Mouse (Mus musculus) heart, embryonic 14.5 days (tissue): ENCODE measurements at regions not wholly inside any gene's neighbourhood (a gene's known extent, or its start where the extent isn't known, plus 50 kb on each side); places are given as distances from the start of the nearest gene placed in this dataset.
A peak's percentile ranks its signal among the peaks of the same experiment; 100 is the strongest.
"Not testable (repeated sequence)": the region's sequence is repeated elsewhere in the genome, so short reads cannot be mapped to it uniquely, and the experiment has no call there.

Experiments
- ATAC-seq: fragments of 200-750 bp; cut with Nextera tagmentation; 2 replicates; pipeline ENCODE4 v1.8.0; 2017; ENCODE audit warnings: low read depth, moderate TSS enrichment; ENCODE audit not compliant: insufficient number of reproducible peaks, insufficient read depth, low FRiP score
- H3K27ac ChIP-seq, 2 experiments: fragments of 200-500 bp in 1 of 2; fragments of 300-500 bp in 1 of 2; sonication (generic) in 1 of 2; replicated peaks in 1 of 2; 2 replicates each; pipeline ENCODE4 v1.5.1; 2012 to 2014; ENCODE audit warnings: low read depth in 2 of 2, low read length in 2 of 2, control low read depth in 1 of 2, mild to moderate bottlenecking in 1 of 2, mixed read lengths in 1 of 2; ENCODE audit not compliant: control insufficient read depth in 1 of 2, insufficient read depth in 1 of 2
- H3K27me3 ChIP-seq: fragments of 300-500 bp; sonication (generic); 2 replicates; pipeline ENCODE4 v1.6.1; 2014; ENCODE audit warnings: mild to moderate bottlenecking, low read length, control low read depth; ENCODE audit not compliant: control insufficient read depth, insufficient read depth
- H3K36me3 ChIP-seq: fragments of 300-500 bp; sonication (generic); 2 replicates; pipeline ENCODE4 v1.6.1; 2014; ENCODE audit warnings: mild to moderate bottlenecking, control low read depth, low read length, mixed read lengths; ENCODE audit not compliant: control insufficient read depth, insufficient read depth
- H3K4me1 ChIP-seq, 2 experiments: fragments of 200-500 bp in 1 of 2; fragments of 300-500 bp in 1 of 2; sonication (generic) in 1 of 2; 2 replicates each; pipeline ENCODE4 v1.6.1; 2012 to 2014; ENCODE audit warnings: low read length in 2 of 2, control low read depth in 1 of 2, mixed read lengths in 1 of 2; ENCODE audit not compliant: control insufficient read depth in 2 of 2, insufficient read depth in 2 of 2
- H3K4me2 ChIP-seq: fragments of 300-500 bp; sonication (generic); 2 replicates; pipeline ENCODE4 v1.6.1; 2014; ENCODE audit warnings: mild to moderate bottlenecking, low read length
- H3K4me3 ChIP-seq, 2 experiments: fragments of 200-500 bp in 1 of 2; fragments of 300-500 bp in 1 of 2; sonication (generic) in 1 of 2; 2 replicates each; pipeline ENCODE4 v1.5.1; 2012 to 2014; ENCODE audit warnings: low read length in 2 of 2, mild to moderate bottlenecking in 2 of 2, control low read depth in 1 of 2, low read depth in 1 of 2, moderate library complexity in 1 of 2; ENCODE audit not compliant: control insufficient read depth in 1 of 2, insufficient read depth in 1 of 2
- H3K9ac ChIP-seq: fragments of 300-500 bp; sonication (generic); 2 replicates; pipeline ENCODE4 v1.6.1; 2014; ENCODE audit warnings: mild to moderate bottlenecking, low read length
- H3K9me3 ChIP-seq: fragments of 300-500 bp; sonication (generic); 2 replicates; pipeline ENCODE4 v1.6.1; 2016; ENCODE audit warnings: low read length, control low read depth; ENCODE audit not compliant: control insufficient read depth
- WGBS: fragments of 180-500 bp; shearing (Covaris S2); extraction: QIAGEN DNeasy Blood & Tissue Kit; methylation state at CpG from one replicate; pipeline ENCODE4 v1.1.7; 2014; 5-methylcytosine and 5-hydroxymethylcytosine counted together

DNA sequence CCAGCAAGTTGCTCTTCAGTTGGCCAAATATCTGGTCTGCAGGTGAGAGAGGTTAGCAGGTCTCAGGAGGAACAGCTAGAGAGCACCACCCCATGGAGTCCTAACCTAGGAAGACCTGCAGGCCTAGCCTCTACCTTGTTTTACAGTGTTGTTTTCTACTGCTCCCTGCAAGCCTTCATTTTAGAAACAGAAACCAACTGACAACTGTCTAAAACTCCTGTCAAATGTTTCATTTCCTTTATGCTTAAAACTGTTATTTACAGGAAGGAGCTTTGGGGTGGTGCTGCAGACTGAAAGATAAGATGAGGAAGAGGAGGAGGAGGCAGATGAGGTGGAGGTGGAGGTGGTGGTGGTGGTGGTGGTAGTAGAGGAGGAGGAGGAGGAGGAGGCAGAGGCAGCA lies 96.6 kb upstream of the Selenop start:
- Histone ChIP-seq H3K4me3 (no peak overlapping the region), H3K9ac (no peak overlapping the region), H3K36me3 (no peaks in the 10 kb centered on the region), H3K4me2 (no peak overlapping the region), H3K27ac (no peak overlapping the region), H3K4me1 (no peaks in the 10 kb centered on the region), H3K9me3 (no peaks in the 10 kb centered on the region), H3K27me3 (no peaks in the 10 kb centered on the region)
- ATAC-seq: no peak

DNA sequence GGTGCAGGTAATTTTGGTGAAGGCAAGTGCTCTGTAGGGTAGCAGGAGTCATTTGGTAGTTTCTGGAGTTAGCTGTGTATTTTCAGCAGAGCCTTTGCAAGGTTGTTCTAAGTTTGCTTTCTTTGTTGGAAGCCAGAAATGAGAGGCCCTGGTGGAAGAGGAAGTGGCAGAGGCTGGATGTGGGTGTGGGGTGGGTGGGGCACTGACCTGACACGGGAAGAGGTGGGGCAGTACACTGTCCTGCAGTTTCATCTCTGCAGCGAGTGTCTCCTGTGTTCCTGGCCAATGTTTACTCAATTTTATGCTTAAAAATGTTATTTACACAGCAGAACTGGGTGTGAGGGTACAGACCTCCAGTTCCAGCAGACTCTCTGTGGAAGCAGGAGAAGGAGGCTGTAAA lies 94.3 kb upstream of the Selenop start:
- Histone ChIP-seq H3K9me3 (no peaks in the 10 kb centered on the region), H3K36me3 (no peaks in the 10 kb centered on the region), H3K4me3 (no peak overlapping the region), H3K27ac (no peak overlapping the region), H3K4me2 (no peak overlapping the region), H3K4me1 (no peaks in the 10 kb centered on the region), H3K27me3 (no peaks in the 10 kb centered on the region), H3K9ac (no peak overlapping the region)
- ATAC-seq: no peak
- WGBS: 40% methylated on average over 2 of the region's 2 CpGs

DNA sequence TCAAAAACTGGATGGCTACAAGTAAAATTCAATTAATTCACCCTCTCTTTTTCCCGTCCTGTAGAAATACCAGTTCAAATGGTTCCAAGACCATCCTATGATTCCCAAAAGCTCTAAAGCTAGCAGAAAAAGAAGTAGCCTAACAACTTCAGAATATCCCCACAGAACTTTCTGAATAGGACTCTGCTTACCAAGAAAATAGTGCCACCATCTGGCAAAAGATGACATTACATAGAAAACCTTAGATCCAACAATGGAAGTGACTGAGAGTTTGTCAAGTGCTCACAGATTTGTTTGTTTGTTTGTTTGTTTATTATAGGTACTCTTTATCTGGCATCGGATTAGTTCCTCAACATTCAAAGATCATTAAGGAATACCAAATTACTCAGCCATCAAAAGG lies 93.5 kb upstream of the Selenop start:
- WGBS: 38% methylated on average over 2 of the region's 2 CpGs
- H3K4me2 ChIP-seq: no peak overlapping the region
- no peak overlapping the region for H3K9ac ChIP-seq
- H3K4me1 ChIP-seq: no peaks in the 10 kb centered on the region
- no peak for ATAC-seq
- no peaks in the 10 kb centered on the region for H3K36me3 ChIP-seq
- H3K27ac ChIP-seq: no peak overlapping the region
- no peaks in the 10 kb centered on the region for H3K27me3 ChIP-seq
- H3K9me3 ChIP-seq: no peaks in the 10 kb centered on the region
- no peak overlapping the region for H3K4me3 ChIP-seq

DNA sequence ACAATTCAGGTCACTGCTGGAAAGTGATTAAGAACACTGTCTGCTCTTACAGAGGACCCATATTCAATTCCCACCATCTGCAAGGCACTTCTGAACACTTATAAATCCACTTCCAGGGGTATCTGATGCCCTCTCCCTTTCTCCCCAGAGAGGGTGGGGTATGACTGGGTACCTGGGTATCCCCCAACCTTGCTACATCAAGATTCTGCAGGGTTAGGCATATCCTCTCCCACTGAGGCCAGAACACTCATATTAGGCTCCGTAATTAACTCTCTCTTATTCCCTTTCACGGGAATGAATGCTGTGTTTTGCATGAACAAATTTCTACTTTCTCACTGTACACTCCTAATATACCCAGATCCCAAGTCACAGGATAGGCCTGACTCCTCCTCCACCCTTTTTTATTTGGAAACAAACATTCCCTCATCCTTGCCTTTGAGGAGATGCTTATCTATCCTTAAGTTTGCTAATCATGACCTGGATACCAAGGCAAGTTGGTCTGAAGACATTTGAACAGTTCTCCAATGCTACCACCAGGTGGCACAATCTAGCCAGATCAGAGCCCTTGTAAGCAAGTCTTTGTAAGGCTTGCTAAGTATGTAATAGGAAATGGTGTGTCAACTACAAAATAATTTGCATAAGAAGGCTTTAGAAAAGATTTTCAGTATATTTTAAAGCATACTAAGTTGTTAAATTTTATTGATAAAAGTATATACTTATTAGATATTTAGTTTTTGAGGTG lies 66.3 kb upstream of the Selenop start:
- Histone ChIP-seq H3K9ac (no peak overlapping the region), H3K4me3 (no peak overlapping the region), H3K27ac (no peak overlapping the region), H3K9me3 (no peaks in the 10 kb centered on the region), H3K27me3 (no peaks in the 10 kb centered on the region), H3K4me1 (no peaks in the 10 kb centered on the region), H3K36me3 (no peaks in the 10 kb centered on the region), H3K4me2 (no peak overlapping the region)
- ATAC-seq: 0 out of 2 replicates have a peak, but pooled peaks have one; percentile 21
- WGBS: 73% methylated on average over 2 of the region's 2 CpGs

DNA sequence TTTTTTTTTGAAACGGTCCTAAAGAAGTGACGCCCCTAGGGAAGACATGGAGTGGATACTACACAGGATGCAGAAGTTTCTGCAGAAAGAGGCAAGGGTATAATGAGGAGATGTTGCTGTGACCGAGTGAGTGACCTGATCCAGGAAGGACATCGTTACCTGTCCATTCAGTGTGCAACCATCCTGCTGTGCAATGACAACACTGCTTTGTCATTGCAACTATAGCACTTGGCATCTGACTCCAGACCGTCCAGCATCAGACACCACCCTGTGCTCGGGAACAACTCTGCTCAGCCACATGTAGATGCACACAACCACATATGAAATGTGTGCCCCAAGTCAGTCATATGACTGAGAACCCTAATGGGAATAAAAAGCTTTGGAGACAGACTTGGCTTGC lies 62.8 kb upstream of the Selenop start:
- H3K4me3 ChIP-seq: no peak overlapping the region
- WGBS: 82% methylated on average over 6 of the region's 6 CpGs
- H3K27ac ChIP-seq: no peak overlapping the region
- H3K4me1 ChIP-seq: no peaks in the 10 kb centered on the region
- H3K9me3 ChIP-seq: peaks cover 8% of the 10 kb centered on the region; the same call in 1 of the 2 replicates
- no peaks in the 10 kb centered on the region for H3K27me3 ChIP-seq
- no peak overlapping the region for H3K9ac ChIP-seq
- ATAC-seq: no peak
- H3K4me2 ChIP-seq: no peak overlapping the region
- H3K36me3 ChIP-seq: no peaks in the 10 kb centered on the region

DNA sequence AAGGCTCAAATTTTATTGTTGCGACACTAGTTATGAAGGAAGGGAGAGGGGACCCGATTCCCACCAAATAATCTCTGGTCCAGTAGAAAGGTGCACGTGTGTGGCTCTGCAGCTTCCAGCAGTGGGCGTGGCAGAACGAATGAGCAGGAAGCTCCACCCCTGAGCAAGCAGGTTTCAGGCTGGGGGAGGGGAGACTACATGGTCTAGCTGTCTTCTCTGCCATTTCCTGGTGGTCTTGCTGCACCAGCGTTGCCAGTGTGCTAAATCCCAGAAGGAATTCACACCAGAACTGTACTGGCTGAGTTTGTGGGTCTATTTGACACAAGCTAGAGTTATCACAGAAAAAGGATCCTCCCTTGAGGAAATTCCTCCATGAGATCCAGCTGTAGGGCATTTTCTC lies 62.3 kb upstream of the Selenop start:
- not testable (repeated sequence) for H3K4me2 ChIP-seq, H3K27ac ChIP-seq, H3K4me3 ChIP-seq, ATAC-seq, H3K9ac ChIP-seq, H3K9me3 ChIP-seq, H3K4me1 ChIP-seq, H3K36me3 ChIP-seq, H3K27me3 ChIP-seq
- 63% methylated on average over 6 of the region's 6 CpGs for WGBS

DNA sequence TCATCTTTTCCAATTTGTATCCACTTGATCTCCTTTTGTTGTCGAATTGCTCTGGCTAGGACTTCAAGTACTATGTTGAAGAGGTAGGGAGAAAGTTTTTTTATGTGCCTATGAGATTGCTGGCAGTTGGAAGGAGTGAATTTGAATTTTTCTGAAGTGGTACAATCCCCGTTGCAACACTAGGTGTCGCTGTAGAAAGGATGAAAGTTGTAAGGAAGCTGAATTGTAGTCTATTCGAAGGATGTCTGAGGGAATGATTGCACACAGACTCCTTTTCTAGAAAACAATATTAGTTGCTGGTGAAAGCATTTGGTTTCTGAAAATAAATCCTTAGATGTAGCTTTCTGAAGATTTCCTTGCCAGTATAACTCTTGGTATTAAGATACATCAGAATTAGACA lies 54.6 kb upstream of the Selenop start:
- no peak for ATAC-seq
- no peak overlapping the region for H3K4me3 ChIP-seq
- H3K4me2 ChIP-seq: no peak overlapping the region
- H3K9ac ChIP-seq: no peak overlapping the region
- H3K9me3 ChIP-seq: no peaks in the 10 kb centered on the region
- no peaks in the 10 kb centered on the region for H3K27me3 ChIP-seq
- 5% methylated on average over 4 of the region's 4 CpGs for WGBS
- no peak overlapping the region for H3K27ac ChIP-seq
- H3K36me3 ChIP-seq: no peaks in the 10 kb centered on the region
- 0 out of 4 replicates have a peak, but pooled peaks cover 0 to 4% of the 10 kb centered on the region in 2 experiments for H3K4me1 ChIP-seq

DNA sequence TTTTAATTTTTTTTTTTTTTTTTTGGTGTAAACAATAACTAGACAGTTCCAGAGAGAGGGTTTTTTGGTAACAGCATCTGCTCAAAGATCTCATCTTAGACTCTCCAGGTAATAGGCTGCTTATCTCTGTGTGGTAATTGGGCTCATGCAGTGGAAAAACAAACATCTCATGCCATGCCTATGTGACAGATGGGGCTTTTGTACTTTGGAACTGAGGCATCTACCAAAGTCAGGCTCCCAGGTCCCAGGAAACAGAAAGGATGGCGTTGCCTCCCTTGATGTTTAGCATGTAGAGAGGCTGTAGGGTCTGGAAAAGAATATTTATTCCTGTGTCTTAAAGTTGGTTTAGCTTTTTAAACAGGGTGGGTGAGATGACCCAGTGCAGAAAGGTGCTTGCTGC lies 53.1 kb upstream of the Selenop start:
- no peak overlapping the region for H3K9ac ChIP-seq
- ATAC-seq: no peak
- no peaks in the 10 kb centered on the region for H3K36me3 ChIP-seq
- no peaks in the 10 kb centered on the region for H3K9me3 ChIP-seq
- WGBS: 29% methylated on average over 1 of the region's 1 CpGs
- no peak overlapping the region for H3K27ac ChIP-seq
- no peak overlapping the region for H3K4me2 ChIP-seq
- 0 out of 4 replicates have a peak, but pooled peaks cover 0 to 4% of the 10 kb centered on the region in 2 experiments for H3K4me1 ChIP-seq
- no peaks in the 10 kb centered on the region for H3K27me3 ChIP-seq
- no peak overlapping the region for H3K4me3 ChIP-seq
